Mouse (Mus musculus) cerebellum, adult 8-10 months (tissue): ENCODE data around the gene Fpr-rs4.
"Not testable (repeated sequence)": the region's sequence is repeated elsewhere in the genome, so short reads cannot be mapped to it uniquely, and the experiment has no call there.

ENCODE experiments used
- DNase-seq: peaks from one replicate; pipeline ENCODE4 v3.0.0; 2022

The Fpr-rs4 gene

GRCm38 (mm10) chr17:18021433-18021832 is at the start of gene Fpr-rs4:
Fpr-rs4 (plus strand) TSS chr17:18021733.
- DNase-seq: no peak

GRCm38 (mm10) chr17:17973443-17973842 is 48.1 kb upstream of the Fpr-rs4 start:
- no peak for DNase-seq

DNA sequence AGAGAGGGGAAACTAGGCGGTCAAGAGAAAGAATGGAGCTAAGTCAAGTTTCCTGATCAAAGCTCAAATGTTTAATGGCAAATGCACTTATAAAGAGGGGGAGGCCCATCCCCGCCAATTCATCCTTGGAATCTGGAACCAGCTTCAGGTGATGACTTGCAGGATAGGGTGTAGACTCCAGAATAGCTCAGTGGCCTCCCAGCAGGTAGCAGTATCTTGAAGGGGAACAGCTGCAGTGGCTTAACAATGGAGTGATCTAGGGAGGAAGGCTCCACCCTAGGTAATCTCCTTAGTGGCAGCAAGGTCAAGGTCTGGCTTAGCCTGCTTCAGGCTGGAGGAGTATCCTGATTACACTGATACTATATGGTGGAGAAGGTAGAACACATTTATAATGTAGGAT is 40.3 kb upstream of the Fpr-rs4 start:
- not testable (repeated sequence) for DNase-seq

DNA sequence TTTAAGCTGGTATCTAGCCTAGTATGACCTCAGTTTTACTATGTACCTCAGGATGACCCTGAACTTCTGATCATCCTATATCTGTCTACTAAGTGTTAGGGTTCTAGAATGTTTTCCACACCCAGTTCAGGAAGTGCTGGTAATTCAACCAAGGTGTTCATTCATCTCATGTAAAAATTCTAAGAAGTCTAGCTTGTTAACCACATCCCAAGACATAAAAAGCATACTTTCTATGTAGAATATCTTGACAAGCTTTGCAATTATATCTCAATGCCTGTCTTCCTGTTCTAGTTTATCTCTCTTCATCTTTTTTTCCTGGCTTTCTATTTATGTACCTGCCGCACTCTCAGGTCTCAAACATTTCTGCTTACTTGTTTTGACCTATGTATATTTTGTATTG is 16.8 kb upstream of the Fpr-rs4 start:
- no peak for DNase-seq

GRCm38 (mm10) chr17:18049124-18049523 is 27.6 kb downstream of the Fpr-rs4 start, which contains the start of gene Vmn2r124:
Vmn2r124 (plus strand) TSS chr17:18049424.
- DNase-seq: no peak
